8 mouse cellular contexts compared by ENCODE assay signal in the genomic region with DNA sequence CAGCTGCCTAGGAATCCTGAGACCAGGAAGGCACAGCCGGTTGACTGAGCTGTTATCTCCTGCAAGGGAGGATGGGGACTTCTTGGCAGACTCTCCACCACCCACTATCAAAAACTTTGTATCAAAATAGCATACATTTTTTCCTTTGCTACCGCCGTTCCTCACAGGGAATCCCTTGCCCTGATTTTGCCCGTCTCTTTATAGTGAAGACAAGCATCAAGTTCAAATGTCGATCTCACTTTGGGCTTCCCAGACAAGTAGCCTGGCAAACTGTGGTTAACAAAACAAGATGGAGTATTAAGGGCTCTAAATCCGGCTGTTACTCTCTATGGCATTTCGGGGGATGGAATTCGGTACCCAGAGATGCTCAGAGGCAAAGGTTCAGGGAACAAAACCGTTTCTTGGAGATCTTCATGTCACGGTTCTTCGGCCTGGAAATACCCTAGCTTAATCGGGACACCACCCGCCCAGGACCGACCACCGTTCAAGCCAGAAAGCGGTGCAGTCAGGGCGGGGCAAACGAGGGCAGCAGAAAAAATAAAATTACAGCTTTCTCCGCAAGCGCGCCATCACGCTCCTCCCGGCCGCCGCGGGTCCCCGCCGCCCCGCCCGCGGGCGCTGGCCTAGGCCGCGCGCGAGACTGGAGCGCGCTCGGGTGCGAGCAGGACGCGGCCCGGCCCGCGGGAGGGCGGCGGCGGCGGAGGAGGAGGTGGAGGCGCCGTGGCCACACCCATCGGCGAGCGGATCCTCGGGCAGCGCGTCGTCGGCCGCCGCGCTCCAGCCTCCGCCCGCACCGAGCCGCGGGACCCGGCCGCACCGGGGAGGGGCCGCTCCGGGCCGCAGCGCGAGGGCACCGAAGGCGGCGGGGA. TPM values are rescaled to one million over a fixed set of nuclear protein-coding genes. Genes with fewer than 3 reads are reported as not detected.
DNase-seq lines count a peak whose midpoint lies in the region; ATAC-seq and TF ChIP-seq lines count a peak whose summit lies in the region.

A gene (plus strand): TSS at position 748 of the 869 bp plus-strand sequence.

- H3K27ac ChIP-seq in forebrain, embryonic 16.5 days (ENCODE audit: low read length), result peak within 1 kb of the TSS; percentile 95
- peak within 1 kb of the TSS; percentile 99 for H3K27ac ChIP-seq in layer of hippocampus, adult 2 months
- H3K27ac ChIP-seq in lung, embryonic 15.5 days, result peak within 1 kb of the TSS; percentile 89
- peak within 1 kb of the TSS; percentile 99 for H3K27ac ChIP-seq in olfactory bulb, adult 2 months (ENCODE audit: insufficient read depth, low read depth, low read length)

- peak within 1 kb of the TSS; percentile 100 for H3K4me3 ChIP-seq in forebrain, embryonic 16.5 days (replicated peaks; ENCODE audit: low read length)
- peak within 1 kb of the TSS; percentile 98 for H3K4me3 ChIP-seq in layer of hippocampus, adult 2 months
- peak within 1 kb of the TSS; percentile 89 for H3K4me3 ChIP-seq in lung, embryonic 15.5 days
- peak within 1 kb of the TSS; percentile 91 for H3K4me3 ChIP-seq in olfactory bulb, adult 2 months (ENCODE audit: insufficient read depth, low read depth, low read length)

- H3K36me3 ChIP-seq in forebrain, embryonic 16.5 days (ENCODE audit: control insufficient read depth, insufficient read depth), result no peaks in the 10 kb centered on the region
- no peaks in the 10 kb centered on the region for H3K36me3 ChIP-seq in lung, embryonic 15.5 days

- H3K4me1 ChIP-seq in forebrain, embryonic 16.5 days (replicated peaks; ENCODE audit: control insufficient read depth, insufficient read depth, low read length), result peaks cover 36% of the 10 kb centered on the region
- peaks cover 22% of the 10 kb centered on the region for H3K4me1 ChIP-seq in lung, embryonic 15.5 days
- H3K4me1 ChIP-seq in olfactory bulb, adult 2 months (ENCODE audit: control insufficient read depth, insufficient read depth, low read length), result peaks cover 7% of the 10 kb centered on the region

- TF ChIP-seq CTCF in layer of hippocampus, adult 2 months (conservative IDR thresholded peaks at IDR 0.05), result no peak
- no peak for TF ChIP-seq CTCF in olfactory bulb, adult 2 months (IDR thresholded peaks at IDR 0.05; ENCODE audit: insufficient read depth, low read depth, low read length)

- H3K9ac ChIP-seq in forebrain, embryonic 16.5 days (replicated peaks; ENCODE audit: low read depth, low read length), result peak within 1 kb of the TSS; percentile 99
- H3K9ac ChIP-seq in lung, embryonic 15.5 days, result peak within 1 kb of the TSS; percentile 99

- DNase-seq in ES-CJ7 (ENCODE audit: low read depth, low spot score), result peak; percentile 60
- peak; percentile 90 for DNase-seq in cerebellum, adult 11-12 months
- peak; percentile 81 for DNase-seq in heart, postnatal 25 days (ENCODE audit: low spot score)
- DNase-seq in layer of hippocampus, adult 2 months (ENCODE audit: low spot score in 2 of 2), result peak; percentile 85 to 89
- DNase-seq in thymus, adult 18-20 months, result peak; percentile 61 to 72

- no peaks in the 10 kb centered on the region for H3K27me3 ChIP-seq in forebrain, embryonic 16.5 days (replicated peaks; ENCODE audit: control insufficient read depth, insufficient read depth, low read length)
- no peaks in the 10 kb centered on the region for H3K27me3 ChIP-seq in lung, embryonic 15.5 days

- ATAC-seq in forebrain, embryonic 16.5 days, result peak; percentile 87
- ATAC-seq in lung, embryonic 15.5 days (ENCODE audit: borderline replicate concordance, extremely low read depth, low FRiP score, low TSS enrichment), result peak; percentile 89

- under 1% methylated on average over 77 of the region's 78 CpGs for whole genome bisulfite sequencing in forebrain, embryonic 16.5 days
- under 1% methylated on average over 77 of the region's 78 CpGs for WGBS in lung, embryonic 15.5 days
- WGBS in olfactory bulb, adult 2 months, result 2% methylated on average over 76 of the region's 78 CpGs

- TF ChIP-seq POLR2A in olfactory bulb, adult 2 months (IDR thresholded peaks at IDR 0.05; ENCODE audit: insufficient read depth, low read depth, low read length), result peak; percentile 84

- peak within 1 kb of the TSS; percentile 93 for H3K4me2 ChIP-seq in forebrain, embryonic 16.5 days (ENCODE audit: low read length)
- peak within 1 kb of the TSS; percentile 91 for H3K4me2 ChIP-seq in lung, embryonic 15.5 days

- intact Hi-C loops in heart, postnatal 25 days (cut with DNase I), result no loop called here

- no peaks in the 10 kb centered on the region for H3K9me3 ChIP-seq in forebrain, embryonic 16.5 days (ENCODE audit: control insufficient read depth, low read length)
- no peaks in the 10 kb centered on the region for H3K9me3 ChIP-seq in lung, embryonic 15.5 days

RNA-seq across cellular contexts. Expression of the gene that starts here (rescaled TPM):
- polyA plus RNA-seq in forebrain, embryonic 16.5 days (2015; fragmentation: Nextera tagmentation; extraction: Ambion mirVana), result 323 and 336 TPM in 2 replicates
- total RNA-seq in heart, postnatal 25 days (2021), result 10 to 100 TPM; 17.9 to 20.3 TPM
- 100 to 1,000 TPM; 247 to 258 TPM for total RNA-seq in layer of hippocampus, adult 2 months (2021)
- polyA plus RNA-seq in lung, embryonic 15.5 days (2015; fragmentation: Nextera tagmentation; extraction: Ambion mirVana), result 42.7 and 47.0 TPM in 2 replicates
- polyA plus RNA-seq in olfactory bulb, adult 2 months (2012; ENCODE audit: insufficient read depth, insufficient read length, low replicate concordance, missing spikeins), result 415 TPM in 1 of 2 replicates, not detected in the other

Comparison
In these comparisons a context has a peak if more than half of its experiments do, and no peak if none do; other contexts are left out.
1. Peak in every context shown above with its lines: DNase-seq, ATAC-seq, H3K4me3 ChIP-seq and H3K27ac ChIP-seq.
2. RNA of the gene that starts here (total RNA-seq): 247 to 258 TPM in layer of hippocampus, adult 2 months; 17.9 to 20.3 TPM in heart, postnatal 25 days; every median in the first group is over 10 times any median in the second.